Mouse (Mus musculus) cortical plate, adult 2 months (tissue): ENCODE results near the gene Tfcp2l1.

Experiments
- CTCF ChIP-seq: fragments of 200-500 bp; IDR thresholded peaks from 2 replicates; pipeline ENCODE4 v1.5.1; 2011; ENCODE audit warnings: mild to moderate bottlenecking, control low read depth, low read length; ENCODE audit not compliant: insufficient read depth; ENCODE audit errors: extremely low read depth
- POLR2A ChIP-seq: fragments of 200-500 bp; IDR thresholded peaks from 2 replicates; pipeline ENCODE4 v1.6.1; 2011; ENCODE audit warnings: mild to moderate bottlenecking, low read length, control low read depth; ENCODE audit not compliant: insufficient read depth; ENCODE audit errors: extremely low read depth

DNA sequence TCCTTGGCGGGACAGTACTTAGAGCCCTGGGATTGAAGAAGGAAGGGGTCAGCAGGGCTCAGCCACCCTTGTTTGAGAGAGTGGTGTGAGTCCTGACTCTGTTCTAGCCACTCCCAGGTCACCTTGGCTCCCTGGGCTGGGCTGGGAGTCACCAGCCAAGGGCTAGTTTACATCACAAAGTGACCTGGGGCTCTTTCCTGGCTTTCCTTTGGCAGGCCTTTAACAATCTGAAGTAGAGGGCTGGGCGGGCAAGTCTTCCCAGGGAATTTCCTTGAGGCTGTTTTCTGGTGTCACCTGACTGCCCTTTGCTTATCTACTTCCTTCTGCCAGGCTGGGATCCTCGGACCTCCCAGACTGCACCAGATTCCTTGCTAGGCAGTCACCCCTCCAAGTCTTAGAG, 20.3 kb downstream of the Tfcp2l1 start:
- no peak for TF ChIP-seq POLR2A
- no peak for TF ChIP-seq CTCF
